Mouse (Mus musculus) ES-Bruce4 (cell line): ENCODE measurements around the gene Sec14l2.

Source experiments
- CTCF ChIP-seq: IDR thresholded peaks from one replicate; pipeline ENCODE4 v1.8.1; 2011; ENCODE audit warnings: low read depth, low read length
- EP300 ChIP-seq: IDR thresholded peaks from 2 replicates; pipeline ENCODE4 v1.6.1; 2011; ENCODE audit warnings: low read depth, low read length; ENCODE audit not compliant: insufficient read depth

GRCm38 (mm10) chr11:4134400-4134799, 11.2 kb upstream of the Sec14l2 start:
- TF ChIP-seq CTCF (no peak), EP300 (no peak)
